Mouse (Mus musculus): ENCODE data around the gene Msi1. TPM values are rescaled to one million over a fixed set of nuclear protein-coding genes. Genes with fewer than 3 reads are reported as not detected.
"Not testable (repeated sequence)": the region's sequence is repeated elsewhere in the genome, so short reads cannot be mapped to it uniquely, and the experiment has no call there.

Gene Msi1
- polyA plus RNA-seq, 1 experiment from 2014 or later: 2.0 TPM

GRCm38 (mm10) chr5:115434853-115435754 is 5.7 kb downstream of the Msi1 start:
- H3K4me1 ChIP-seq (replicated peaks): peaks cover 33% of the 10 kb centered on the region
- no peaks in the 10 kb centered on the region for H3K9me3 ChIP-seq (replicated peaks)
- no peak overlapping the region for H3K4me3 ChIP-seq
- peaks cover 10% of the 10 kb centered on the region for H3K27me3 ChIP-seq
- no peak overlapping the region for H3K27ac ChIP-seq
- H3K9ac ChIP-seq: no peak overlapping the region
- no peak overlapping the region for H3K4me2 ChIP-seq
- ATAC-seq (replicated peaks; ENCODE audit: insufficient number of reproducible peaks, insufficient read depth, low FRiP score, low read depth): no peak
- H3K36me3 ChIP-seq: no peaks in the 10 kb centered on the region
- 67% methylated on average over 15 of the region's 15 CpGs for WGBS

- 0 out of 2 replicates have a peak, but pooled peaks have one; percentile 7 for ATAC-seq (replicated peaks; ENCODE audit: insufficient number of reproducible peaks, insufficient read depth, low FRiP score, low read depth)
- H3K4me2 ChIP-seq: peak overlapping the region; percentile 81
- H3K27ac ChIP-seq: peak overlapping the region; percentile 50
Observed at GRCm38 (mm10) chr5:115435755-115436379, 6.5 kb downstream of the Msi1 start.

GRCm38 (mm10) chr5:115436421-115437124 is 7.2 kb downstream of the Msi1 start:
- Histone ChIP-seq H3K27me3 (peaks cover 10% of the 10 kb centered on the region), H3K4me1 (replicated peaks) (peaks cover 22% of the 10 kb centered on the region), H3K9me3 (replicated peaks) (no peaks in the 10 kb centered on the region), H3K4me2 (peak overlapping the region; percentile 81), H3K4me3 (peak overlapping the region; percentile 50), H3K9ac (peak overlapping the region; percentile 65), H3K36me3 (no peaks in the 10 kb centered on the region), H3K27ac (peak overlapping the region; percentile 50)
- ATAC-seq (replicated peaks; ENCODE audit: insufficient number of reproducible peaks, insufficient read depth, low FRiP score, low read depth): peak; percentile 53
- under 1% methylated on average over 43 of the region's 43 CpGs for WGBS

More at GRCm38 (mm10) chr5:115435755-115436379, 6.5 kb downstream of the Msi1 start:
- H3K9ac ChIP-seq: peak overlapping the region; percentile 65
- no peaks in the 10 kb centered on the region for H3K36me3 ChIP-seq
- H3K27me3 ChIP-seq: peaks cover 10% of the 10 kb centered on the region
- 40% methylated on average over 8 of the region's 8 CpGs for WGBS
- no peaks in the 10 kb centered on the region for H3K9me3 ChIP-seq (replicated peaks)
- peak overlapping the region; percentile 50 for H3K4me3 ChIP-seq
- H3K4me1 ChIP-seq (replicated peaks): peaks cover 26% of the 10 kb centered on the region

GRCm38 (mm10) chr5:115437242-115437944 is 8.0 kb downstream of the Msi1 start:
- Histone ChIP-seq H3K36me3 (no peaks in the 10 kb centered on the region), H3K9ac (peak overlapping the region; percentile 65; the same call in 1 of the 2 replicates), H3K27ac (peak overlapping the region; percentile 50; the same call in 1 of the 2 replicates), H3K4me3 (no peak overlapping the region), H3K27me3 (peaks cover 9% of the 10 kb centered on the region), H3K9me3 (replicated peaks) (no peaks in the 10 kb centered on the region), H3K4me1 (replicated peaks) (peaks cover 16% of the 10 kb centered on the region), H3K4me2 (no peak overlapping the region)
- 78% methylated on average over 7 of the region's 7 CpGs for WGBS
- ATAC-seq (replicated peaks; ENCODE audit: insufficient number of reproducible peaks, insufficient read depth, low FRiP score, low read depth): no peak

GRCm38 (mm10) chr5:115437945-115438315 is 8.5 kb downstream of the Msi1 start:
- Histone ChIP-seq H3K36me3 (no peaks in the 10 kb centered on the region), H3K4me1 (replicated peaks) (peaks cover 16% of the 10 kb centered on the region), H3K4me3 (no peak overlapping the region), H3K9me3 (replicated peaks) (no peaks in the 10 kb centered on the region), H3K4me2 (no peak overlapping the region), H3K27me3 (peaks cover 4% of the 10 kb centered on the region; the same call in 1 of the 2 replicates), H3K9ac (no peak overlapping the region), H3K27ac (no peak overlapping the region)
- WGBS: 33% methylated on average over 2 of the region's 2 CpGs
- no peak for ATAC-seq (replicated peaks; ENCODE audit: insufficient number of reproducible peaks, insufficient read depth, low FRiP score, low read depth)

GRCm38 (mm10) chr5:115438667-115439066 is 9.3 kb downstream of the Msi1 start:
- Histone ChIP-seq H3K27ac (no peak overlapping the region), H3K27me3 (0 out of 2 replicates have a peak, but pooled peaks cover 3% of the 10 kb centered on the region), H3K4me2 (no peak overlapping the region), H3K4me3 (no peak overlapping the region), H3K9me3 (replicated peaks) (no peaks in the 10 kb centered on the region), H3K9ac (no peak overlapping the region), H3K36me3 (no peaks in the 10 kb centered on the region), H3K4me1 (replicated peaks) (peaks cover 16% of the 10 kb centered on the region)
- 67% methylated on average over 7 of the region's 7 CpGs for WGBS
- no peak for ATAC-seq (replicated peaks; ENCODE audit: insufficient number of reproducible peaks, insufficient read depth, low FRiP score, low read depth)

- Histone ChIP-seq H3K4me1 (replicated peaks) (peaks cover 9% of the 10 kb centered on the region), H3K4me2 (no peak overlapping the region), H3K27ac (no peak overlapping the region), H3K27me3 (no peaks in the 10 kb centered on the region), H3K9me3 (replicated peaks) (no peaks in the 10 kb centered on the region), H3K4me3 (no peak overlapping the region), H3K9ac (no peak overlapping the region), H3K36me3 (peaks cover 4% of the 10 kb centered on the region; the same call in 1 of the 2 replicates)
- WGBS: 39% methylated on average over 14 of the region's 14 CpGs
- ATAC-seq (replicated peaks; ENCODE audit: insufficient number of reproducible peaks, insufficient read depth, low FRiP score, low read depth): no peak
Observed at GRCm38 (mm10) chr5:115441205-115441849, 11.9 kb downstream of the Msi1 start.

GRCm38 (mm10) chr5:115442663-115443062 is 13.3 kb downstream of the Msi1 start:
- not testable (repeated sequence) for H3K9ac ChIP-seq; H3K4me3 ChIP-seq; H3K9me3 ChIP-seq (replicated peaks); H3K27me3 ChIP-seq; H3K4me1 ChIP-seq (replicated peaks); H3K4me2 ChIP-seq; H3K27ac ChIP-seq; ATAC-seq (replicated peaks; ENCODE audit: insufficient number of reproducible peaks, insufficient read depth, low FRiP score, low read depth); H3K36me3 ChIP-seq
- 72% methylated on average over 5 of the region's 5 CpGs for WGBS

GRCm38 (mm10) chr5:115444130-115444529 is 14.7 kb downstream of the Msi1 start:
- Histone ChIP-seq H3K27me3 (no peaks in the 10 kb centered on the region), H3K4me3 (no peak overlapping the region), H3K4me1 (replicated peaks) (0 out of 2 replicates have a peak, but pooled peaks cover 2% of the 10 kb centered on the region), H3K9me3 (replicated peaks) (no peaks in the 10 kb centered on the region), H3K36me3 (peaks cover 4% of the 10 kb centered on the region; the same call in 1 of the 2 replicates), H3K27ac (no peak overlapping the region), H3K4me2 (no peak overlapping the region), H3K9ac (no peak overlapping the region)
- WGBS: 91% methylated on average over 11 of the region's 11 CpGs
- no peak for ATAC-seq (replicated peaks; ENCODE audit: insufficient number of reproducible peaks, insufficient read depth, low FRiP score, low read depth)

- H3K9me3 ChIP-seq (replicated peaks): no peaks in the 10 kb centered on the region
- WGBS: 84% methylated on average over 17 of the region's 17 CpGs
- H3K36me3 ChIP-seq: peaks cover 4% of the 10 kb centered on the region
- no peak overlapping the region for H3K9ac ChIP-seq
- no peak overlapping the region for H3K4me2 ChIP-seq
- H3K27me3 ChIP-seq: no peaks in the 10 kb centered on the region
- no peak overlapping the region for H3K27ac ChIP-seq
- H3K4me1 ChIP-seq (replicated peaks): peaks cover 14% of the 10 kb centered on the region
- ATAC-seq (replicated peaks; ENCODE audit: insufficient number of reproducible peaks, insufficient read depth, low FRiP score, low read depth): no peak
- H3K4me3 ChIP-seq: no peak overlapping the region
Observed at GRCm38 (mm10) chr5:115447108-115447507, 17.7 kb downstream of the Msi1 start.

Data from heart, embryonic 15.5 days (tissue).